Mouse (Mus musculus) kidney, postnatal 14 days (tissue): ENCODE measurements at regions not wholly inside any gene's neighbourhood (a gene's known extent, or its start where the extent isn't known, plus 50 kb on each side); places are given as distances from the start of the nearest gene placed in this dataset.

ENCODE experiments used
- DNase-seq: peaks from one replicate; pipeline ENCODE4 v3.0.0; 2022; ENCODE audit warnings: mixed read lengths

DNA sequence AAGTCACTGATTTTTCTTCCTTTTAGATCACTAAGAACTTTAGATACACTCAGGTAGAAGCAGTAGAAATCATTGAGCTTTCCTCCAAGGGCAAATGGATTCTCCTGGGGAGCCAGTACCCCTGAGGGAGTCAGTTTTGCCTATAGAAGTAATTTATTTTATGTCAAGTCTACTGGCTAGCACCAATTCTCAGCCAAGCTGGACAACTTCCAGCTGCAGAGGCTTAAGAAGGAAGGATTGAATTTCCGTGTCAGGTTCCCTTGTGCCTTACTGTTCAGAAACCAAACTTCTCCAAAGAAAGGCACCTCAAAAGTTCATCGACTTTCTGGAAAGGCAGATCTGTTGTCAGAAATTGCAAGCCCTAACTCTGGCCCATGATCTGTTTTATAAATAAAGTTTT lies 205.2 kb upstream of the A1bg start:
- DNase-seq, result no peak

DNA sequence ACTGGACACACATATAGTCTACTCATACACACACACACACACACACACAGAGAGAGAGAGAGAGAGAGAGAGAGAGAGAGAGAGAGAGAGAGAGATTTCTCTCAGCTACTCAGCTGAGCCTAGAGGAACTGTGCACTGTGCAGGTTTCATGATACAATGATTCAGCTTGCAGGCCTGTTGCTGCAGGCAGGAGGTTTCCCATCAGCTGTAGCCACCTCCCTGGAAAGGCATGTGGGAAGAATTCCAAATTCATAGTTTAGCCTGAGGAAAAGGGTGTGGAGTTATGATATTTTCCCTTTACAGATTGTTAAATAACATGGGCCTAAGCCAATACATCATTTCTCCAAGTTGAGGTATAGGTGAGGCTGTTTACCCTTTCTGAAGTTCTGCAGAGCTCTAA lies 204.3 kb upstream of the A1bg start:
- DNase-seq, result no peak

DNA sequence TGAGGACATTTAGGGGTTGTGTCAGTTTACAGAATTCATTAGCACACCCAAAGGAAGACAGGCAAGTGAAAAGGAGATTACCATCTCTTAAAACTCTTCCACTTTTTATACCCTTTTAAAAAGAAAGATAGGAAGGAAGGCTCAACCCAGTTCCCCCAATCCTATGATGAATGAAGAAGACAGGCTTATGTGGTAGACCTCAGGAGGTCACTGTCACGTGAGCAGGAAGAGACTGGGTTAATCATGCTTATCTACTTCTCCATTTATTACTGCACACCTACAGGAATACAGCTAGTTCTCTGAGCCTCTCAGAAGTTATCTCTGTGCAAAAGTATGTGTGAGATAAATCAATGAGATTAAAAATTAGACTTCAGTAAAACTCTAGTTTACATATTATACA lies 194.1 kb upstream of the A1bg start:
- DNase-seq, result no peak

DNA sequence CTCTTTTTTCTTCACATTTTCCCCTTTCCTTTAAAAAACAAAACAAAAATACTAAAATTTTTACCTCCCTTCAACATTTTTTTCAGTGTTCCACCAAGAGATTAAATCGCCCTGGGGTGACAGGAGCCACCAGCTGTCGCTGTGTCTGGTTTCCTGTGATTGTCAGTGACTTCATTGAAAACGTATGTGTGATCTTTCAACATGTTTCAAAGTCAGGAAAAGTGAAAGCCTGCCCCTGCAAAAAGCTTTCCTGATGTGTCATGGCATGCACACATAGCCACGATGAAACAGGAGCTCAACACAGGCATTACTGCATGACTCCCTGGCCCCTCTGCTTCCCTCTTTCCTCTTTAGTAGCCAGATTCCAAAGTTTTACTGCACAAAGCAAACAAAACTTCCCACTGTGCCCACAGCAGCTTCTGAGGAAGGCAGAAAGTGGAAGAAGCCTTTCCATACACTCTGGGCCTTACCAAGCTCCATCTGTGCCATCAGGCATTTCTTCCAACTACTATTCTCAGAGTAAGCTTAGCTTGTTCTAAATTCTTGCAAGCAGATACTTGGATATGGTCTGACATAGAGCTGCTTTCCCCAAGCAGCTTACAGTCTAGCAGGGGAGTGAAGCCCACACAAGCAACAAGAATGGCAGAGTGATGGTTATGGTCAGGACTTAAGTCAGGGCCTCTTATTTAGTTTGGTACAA lies 186.8 kb upstream of the A1bg start:
- DNase-seq, result no peak

DNA sequence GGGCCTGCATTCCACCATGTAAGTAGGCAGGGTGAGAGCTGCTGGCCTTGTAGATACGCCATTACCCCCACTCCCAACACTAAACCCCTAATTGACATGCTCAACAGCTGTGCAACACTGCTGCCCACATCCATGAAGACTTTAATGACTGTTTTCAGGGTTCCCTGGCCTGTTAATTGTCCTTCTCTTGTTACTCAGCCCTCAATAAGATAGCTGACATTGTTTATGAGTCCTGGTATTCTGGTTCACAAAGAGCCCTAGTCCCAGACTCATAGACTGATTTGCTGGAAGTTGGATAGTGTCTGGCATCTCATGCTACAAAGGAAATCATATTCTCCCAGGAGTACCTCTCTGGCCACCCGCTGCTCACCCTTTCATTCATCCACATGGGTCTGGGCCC lies 186.1 kb upstream of the A1bg start:
- no peak for DNase-seq

DNA sequence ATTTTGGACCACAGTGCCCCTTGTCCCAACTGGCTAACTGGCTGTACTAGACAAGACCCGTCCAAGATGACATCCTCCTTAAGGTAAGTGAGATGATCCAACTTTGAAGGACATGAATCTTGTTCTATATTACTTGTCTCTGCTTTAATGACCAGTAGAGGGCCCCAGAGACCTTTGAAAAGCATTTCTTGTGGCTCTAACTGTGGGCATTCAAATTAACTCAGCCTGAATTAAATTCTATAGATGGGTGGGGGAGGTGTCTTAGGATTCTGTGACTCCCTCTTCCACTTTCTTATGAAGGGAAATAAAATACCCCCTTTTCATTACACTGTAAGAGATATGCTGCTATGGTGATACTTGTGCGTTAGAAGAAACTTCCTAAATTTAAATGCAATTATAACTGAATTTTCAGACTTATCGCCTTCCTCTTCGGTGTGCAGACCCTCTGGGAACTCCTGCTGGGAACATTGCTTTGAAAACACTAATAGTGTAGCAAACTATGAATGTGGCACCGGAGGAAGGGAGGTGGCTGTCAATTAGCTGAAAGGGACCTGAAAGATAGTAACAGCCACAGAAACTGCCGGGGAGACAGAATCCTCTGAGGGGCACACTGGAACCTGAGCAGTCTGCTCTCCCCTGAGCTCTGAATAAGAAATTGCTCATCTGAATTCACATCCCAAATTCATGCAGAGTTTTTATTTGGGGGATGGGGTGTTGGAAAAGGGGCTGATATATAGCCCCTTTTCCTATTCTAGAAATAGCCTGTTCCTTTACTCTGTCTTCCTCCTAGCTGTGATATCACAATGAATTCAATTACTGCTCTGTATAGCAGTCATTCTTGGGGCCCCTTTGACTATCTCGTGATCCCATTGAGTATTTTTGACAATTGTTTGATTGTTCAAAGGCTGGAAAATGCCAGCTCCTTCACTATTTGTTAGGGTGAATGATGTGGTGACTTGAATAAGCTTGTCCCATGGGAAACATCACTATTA lies 179.9 kb upstream of the A1bg start:
- DNase-seq, result peak; percentile 54

DNA sequence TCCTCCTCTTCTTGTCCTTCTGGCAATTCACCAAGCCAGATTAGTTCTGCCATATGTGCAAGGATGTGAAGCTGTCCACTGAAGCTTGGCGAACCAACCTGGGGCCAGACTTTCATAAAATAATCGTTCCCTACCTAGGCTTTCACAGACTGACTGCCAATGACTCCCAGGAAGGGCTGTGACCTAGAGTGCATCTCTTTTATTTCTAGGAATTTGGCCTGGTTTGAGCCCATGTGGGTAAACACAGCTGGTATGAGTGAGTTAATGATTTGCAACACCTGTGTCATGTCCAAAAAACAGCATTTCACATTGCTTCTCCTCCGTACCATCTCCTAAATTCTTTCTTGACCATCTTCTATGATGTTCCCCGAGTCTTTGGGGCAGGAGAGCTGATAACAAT lies 178.0 kb upstream of the A1bg start:
- no peak for DNase-seq

DNA sequence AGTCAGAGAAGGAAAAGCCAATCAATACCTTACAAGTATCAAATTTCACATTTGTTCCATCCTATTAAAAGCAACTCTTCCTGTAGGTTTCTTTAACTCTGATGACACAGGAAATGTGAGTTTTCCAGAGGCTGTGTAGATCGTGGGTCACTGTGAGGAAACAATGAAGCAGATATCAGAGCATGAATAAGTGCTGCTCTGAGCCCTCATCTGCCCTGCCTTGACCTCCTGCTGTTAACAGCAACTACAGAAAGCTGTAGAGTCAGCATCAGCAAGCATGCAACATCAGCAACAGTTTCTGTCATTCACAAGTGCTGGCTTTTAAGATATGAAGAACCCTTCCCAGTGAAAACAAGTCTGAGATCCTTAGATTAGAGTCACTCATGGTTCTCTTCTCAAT lies 176.2 kb upstream of the A1bg start:
- DNase-seq, result no peak

DNA sequence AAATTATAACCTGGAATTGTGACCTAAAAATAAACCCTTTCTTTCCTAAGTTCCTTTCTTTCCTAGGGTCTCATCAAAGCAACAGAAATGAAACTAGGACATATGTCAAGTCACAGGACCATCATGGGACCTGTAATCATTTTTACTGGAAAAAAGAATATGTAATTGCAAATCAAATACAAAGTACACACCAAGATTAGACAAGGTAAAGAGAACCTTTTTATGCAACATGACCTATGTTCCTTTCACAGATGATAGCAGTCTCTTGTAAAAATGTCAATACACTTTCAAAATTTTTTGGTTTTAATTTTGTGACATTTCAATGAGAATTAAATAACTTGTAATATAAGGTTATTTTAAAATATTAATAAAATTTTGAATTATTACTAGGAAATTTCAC lies 175.7 kb upstream of the A1bg start:
- DNase-seq, result no peak

DNA sequence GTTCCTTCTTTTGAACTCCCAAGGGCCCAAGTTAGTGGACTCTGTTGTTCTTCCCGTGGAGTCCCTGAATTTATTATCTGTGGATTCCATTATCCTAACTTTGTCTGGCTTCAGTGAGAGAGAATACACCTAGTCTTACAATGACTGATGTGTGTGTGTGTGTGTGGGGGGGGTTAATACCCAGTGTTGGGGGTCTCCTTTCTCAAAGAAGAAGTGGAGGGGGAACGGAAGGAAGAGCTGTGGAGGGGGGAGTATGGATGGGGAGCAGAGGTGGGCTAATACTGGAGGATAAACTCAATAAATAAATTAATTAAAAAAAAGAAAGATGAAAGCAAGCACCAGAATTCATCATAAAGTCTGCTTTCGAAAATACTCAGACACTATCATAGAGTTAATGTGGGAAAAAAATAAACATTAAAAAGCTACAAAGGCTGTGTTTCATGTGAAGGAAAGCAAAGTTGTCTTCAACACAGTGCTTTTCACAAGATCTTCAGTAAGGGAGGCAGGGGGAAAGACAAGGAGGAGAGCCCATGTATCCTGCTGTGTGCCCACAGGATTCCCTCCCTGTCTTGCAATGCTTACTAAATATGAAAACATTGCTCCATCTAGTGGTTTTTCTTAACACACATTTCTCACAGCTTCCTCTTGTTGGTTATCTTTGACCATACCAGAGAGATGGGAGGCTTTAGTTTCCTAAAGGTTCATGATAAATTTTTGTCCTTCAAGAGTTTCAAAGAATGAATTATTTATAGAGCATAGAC lies 173.4 kb upstream of the A1bg start:
- peak; percentile 20 for DNase-seq

DNA sequence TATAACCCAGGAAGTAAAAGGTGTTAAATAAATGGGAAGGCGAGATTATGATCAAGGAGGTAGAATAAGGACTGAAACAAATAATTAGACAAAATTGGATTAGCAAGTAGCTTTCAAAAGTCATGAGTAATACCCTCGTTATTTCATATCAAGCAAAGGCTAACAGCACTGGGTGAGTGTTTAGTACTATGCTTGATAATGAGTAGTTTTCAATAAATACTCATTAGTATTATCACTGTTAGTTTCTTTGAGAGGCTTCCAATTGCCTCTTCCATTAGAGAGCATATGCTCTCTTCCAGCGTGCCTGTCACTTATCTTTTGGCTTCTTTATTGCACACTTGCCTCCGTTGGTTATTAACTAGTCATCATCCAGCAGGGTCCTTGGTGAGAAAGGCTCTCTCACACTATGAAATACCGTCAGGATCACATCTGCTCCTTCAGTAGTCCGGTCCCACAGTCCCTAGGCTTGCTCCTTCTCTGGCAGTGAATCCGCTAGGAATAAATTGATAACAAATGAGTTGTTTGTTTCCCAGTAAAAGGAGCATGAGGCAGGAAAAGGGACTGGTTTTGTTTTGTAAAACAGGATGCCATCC lies 132.3 kb upstream of the A1bg start:
- DNase-seq, result peak; percentile 12

DNA sequence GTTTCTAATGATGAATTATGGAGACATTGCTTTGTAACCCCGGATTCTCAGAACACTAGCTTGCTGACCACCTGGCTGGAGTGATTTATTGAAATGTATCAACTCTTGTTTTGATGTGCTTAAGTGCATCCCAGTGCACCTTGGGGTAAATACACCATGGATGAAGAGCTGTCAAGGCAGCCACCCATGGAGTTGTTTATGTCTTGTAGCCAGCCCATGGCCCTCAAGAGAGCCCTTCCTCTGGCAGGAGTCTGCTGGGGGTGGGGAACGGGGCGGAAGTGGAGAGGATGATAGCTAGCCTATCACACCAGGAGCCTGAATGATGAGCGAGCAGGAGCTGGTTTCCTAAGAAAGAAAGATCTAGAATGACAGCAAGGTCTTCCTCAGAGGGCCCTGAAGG lies 128.6 kb upstream of the A1bg start:
- DNase-seq, result no peak

DNA sequence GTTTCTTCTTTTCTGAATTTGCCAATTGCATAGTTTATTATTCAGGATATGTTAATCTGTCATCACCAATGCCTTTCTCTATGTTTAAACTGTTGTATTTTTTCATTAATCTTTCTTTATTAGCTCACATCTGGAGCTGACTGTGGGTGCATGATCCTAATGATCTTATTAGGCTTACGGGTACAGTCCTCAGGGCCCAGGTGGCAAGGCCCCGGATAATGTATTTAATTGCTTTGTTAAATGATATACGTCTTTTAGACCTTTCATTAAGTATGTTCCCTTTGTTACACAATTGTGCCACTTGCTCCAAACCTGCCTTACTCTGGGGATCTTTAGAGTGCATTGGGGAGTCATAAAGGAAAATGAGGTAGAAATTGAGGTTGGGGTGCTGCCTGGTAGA lies 86.7 kb upstream of the A1bg start:
- no peak for DNase-seq

DNA sequence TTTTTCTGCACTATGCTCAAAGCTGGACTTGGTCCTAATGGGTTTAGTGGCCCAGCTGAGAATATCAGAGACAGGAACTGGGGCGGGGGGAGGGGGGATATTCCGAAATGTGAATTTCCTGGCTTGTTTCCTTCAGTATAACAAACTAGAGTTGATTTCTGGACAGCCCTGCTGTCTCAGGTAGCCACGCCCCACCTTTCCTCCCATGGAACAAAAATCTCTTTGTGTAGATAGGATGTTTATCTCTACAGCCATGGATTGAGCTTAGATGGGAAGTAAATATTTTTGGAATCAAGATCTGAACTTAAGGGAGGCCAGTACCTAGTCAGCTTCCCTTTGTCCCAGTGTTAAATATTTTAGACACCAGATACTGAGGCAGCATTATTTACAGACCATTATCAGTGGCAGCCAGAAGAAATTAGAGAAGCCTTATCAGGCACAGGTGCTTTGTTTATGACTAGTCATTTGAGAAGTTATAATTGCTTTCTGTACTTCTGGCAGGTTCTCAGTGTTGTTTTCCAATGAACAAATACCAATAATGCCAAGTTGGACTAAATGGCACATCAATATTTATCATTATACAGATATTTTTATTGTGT lies 84.7 kb upstream of the A1bg start:
- DNase-seq, result peak; percentile 56

DNA sequence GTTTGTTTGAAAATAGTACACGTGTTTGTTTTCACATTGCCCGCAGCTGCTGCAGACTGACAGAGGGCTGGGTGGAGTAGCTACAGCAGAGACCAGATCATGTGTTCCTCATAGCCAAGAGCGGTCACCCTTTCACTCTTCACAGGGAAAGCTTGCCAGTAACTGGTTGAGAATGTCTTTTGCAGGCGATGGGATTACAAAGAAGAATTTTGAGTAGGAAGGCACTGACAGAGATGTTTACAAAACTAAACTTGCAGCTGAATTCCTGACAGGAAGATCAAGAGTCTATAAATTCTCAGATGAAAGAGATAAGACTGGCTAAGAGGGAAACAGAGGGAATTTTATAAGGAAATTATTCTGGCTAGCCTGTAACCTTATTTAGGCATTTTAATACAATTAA lies 83.8 kb upstream of the A1bg start:
- peak; percentile 58 for DNase-seq

DNA sequence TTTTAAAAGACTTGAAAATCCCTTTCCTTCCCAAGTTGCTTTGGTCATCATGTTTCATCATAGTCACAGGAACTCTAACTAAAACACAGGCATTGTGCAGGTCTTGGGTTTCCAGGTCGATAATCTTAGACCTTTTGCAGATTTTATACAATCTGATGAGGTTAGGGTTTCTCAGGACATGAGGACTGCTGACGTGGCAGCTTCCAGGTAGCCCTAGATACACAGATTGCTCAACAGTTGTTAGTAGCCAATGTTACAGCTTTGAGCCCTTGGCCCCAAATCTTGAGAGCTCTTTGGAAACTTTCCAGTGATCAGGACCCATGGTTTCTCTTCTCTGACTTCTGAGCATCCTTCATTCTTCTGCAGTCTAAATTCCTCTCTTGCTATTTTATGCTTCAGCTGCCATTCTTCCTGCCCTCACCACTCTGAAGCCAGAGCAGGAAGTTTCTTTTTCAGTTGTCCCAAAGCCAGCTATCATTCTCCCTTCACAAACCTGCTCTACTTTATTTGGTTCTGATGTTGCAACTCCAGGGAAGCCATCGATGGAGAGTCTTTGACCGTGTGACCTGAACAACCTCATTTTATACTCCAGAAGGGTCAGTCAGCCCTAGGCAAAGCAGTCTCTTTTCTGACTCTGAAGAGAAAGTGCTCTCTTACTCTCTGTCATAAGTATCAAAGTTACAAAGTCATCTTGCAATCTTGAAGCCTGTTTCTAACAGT lies 71.3 kb upstream of the A1bg start:
- DNase-seq, result no peak

DNA sequence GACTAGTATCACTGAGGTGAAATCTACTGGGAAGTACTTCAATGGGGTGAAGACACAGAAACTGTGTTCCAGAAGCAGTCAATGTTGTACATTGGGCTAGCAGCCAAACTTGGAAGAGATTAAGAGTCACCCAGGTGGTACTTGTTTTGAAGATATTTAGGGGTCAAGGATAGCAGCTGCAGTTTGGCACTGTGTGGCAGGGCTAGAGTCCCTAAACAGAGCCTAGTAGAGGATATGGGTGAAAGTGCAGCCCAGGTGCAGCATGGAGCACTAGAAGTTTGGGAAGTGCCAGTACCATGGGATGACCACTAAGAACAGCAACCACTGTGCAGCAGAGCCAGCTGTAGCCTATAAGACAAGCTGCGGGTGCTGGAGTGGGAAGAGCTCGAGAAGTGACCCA lies 70.6 kb upstream of the A1bg start:
- no peak for DNase-seq

DNA sequence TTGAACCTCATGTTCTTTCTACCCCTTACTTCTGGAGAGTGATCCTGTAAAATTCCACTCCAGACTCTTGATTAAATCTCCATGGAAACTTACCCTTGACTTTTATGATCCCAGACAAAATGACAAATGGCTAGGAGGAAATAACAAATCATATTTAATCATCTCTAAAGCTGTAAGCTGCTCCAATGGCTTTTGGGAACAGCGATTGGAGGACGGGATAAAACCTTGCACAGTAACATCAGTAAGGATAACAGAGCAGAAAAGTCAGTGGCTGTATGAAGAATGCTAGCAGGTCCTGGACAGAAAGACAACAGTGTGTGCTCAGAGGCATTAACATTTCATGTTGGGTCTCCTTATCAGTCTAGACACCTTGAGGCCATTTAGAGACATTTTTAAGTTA lies 59.8 kb upstream of the A1bg start:
- DNase-seq, result peak; percentile 52
